Mouse (Mus musculus): ENCODE results near the gene Sco1. TPM values are rescaled to one million over a fixed set of nuclear protein-coding genes. Genes with fewer than 3 reads are reported as not detected.
"Not testable (repeated sequence)": the region's sequence is repeated elsewhere in the genome, so short reads cannot be mapped to it uniquely, and the experiment has no call there.

Sco1 gene
- polyA plus RNA-seq, 1 experiment from 2014 or later = 14.6 TPM

- WGBS = 91% methylated on average over 6 of the region's 6 CpGs
- Histone ChIP-seq H3K27me3 (peaks cover 4% of the 10 kb centered on the region), H3K9me3 (no peaks in the 10 kb centered on the region), H3K4me3 (no peak overlapping the region), H3K4me2 (no peak overlapping the region), H3K27ac (replicated peaks) (no peak overlapping the region), H3K4me1 (replicated peaks) (peaks cover 5% of the 10 kb centered on the region; the same call in 1 of the 2 replicates), H3K36me3 (no peaks in the 10 kb centered on the region), H3K9ac (no peak overlapping the region)
- no peak for ATAC-seq (ENCODE audit: low FRiP score, low read depth)
Measured at GRCm38 (mm10) chr11:67078888-67079287, 26.4 kb downstream of the Sco1 start.

GRCm38 (mm10) chr11:67079740-67080139, 27.3 kb downstream of the Sco1 start:
- no peak for ATAC-seq (ENCODE audit: low FRiP score, low read depth)
- peaks cover 12% of the 10 kb centered on the region for H3K27me3 ChIP-seq
- H3K27ac ChIP-seq (replicated peaks) = no peak overlapping the region
- 0 out of 2 replicates have a peak overlapping the region, but pooled peaks have one; percentile 11 for H3K9ac ChIP-seq
- WGBS = 45% methylated on average over 11 of the region's 11 CpGs
- H3K4me2 ChIP-seq = 0 out of 2 replicates have a peak overlapping the region, but pooled peaks have one; percentile 3
- peaks cover 10% of the 10 kb centered on the region; the same call in 1 of the 2 replicates for H3K4me1 ChIP-seq (replicated peaks)
- H3K9me3 ChIP-seq = no peaks in the 10 kb centered on the region
- no peak overlapping the region for H3K4me3 ChIP-seq
- no peaks in the 10 kb centered on the region for H3K36me3 ChIP-seq

GRCm38 (mm10) chr11:67080168-67080567, 27.7 kb downstream of the Sco1 start:
- Histone ChIP-seq H3K27ac (replicated peaks) (no peak overlapping the region), H3K9ac (0 out of 2 replicates have a peak overlapping the region, but pooled peaks have one; percentile 11), H3K27me3 (peaks cover 13% of the 10 kb centered on the region), H3K36me3 (no peaks in the 10 kb centered on the region), H3K4me3 (no peak overlapping the region), H3K9me3 (no peaks in the 10 kb centered on the region), H3K4me1 (replicated peaks) (peaks cover 10% of the 10 kb centered on the region; the same call in 1 of the 2 replicates), H3K4me2 (0 out of 2 replicates have a peak overlapping the region, but pooled peaks have one; percentile 3)
- peak; percentile 75 for ATAC-seq (ENCODE audit: low FRiP score, low read depth)
- 3% methylated on average over 3 of the region's 3 CpGs for WGBS

GRCm38 (mm10) chr11:67081125-67081649, 28.7 kb downstream of the Sco1 start:
- ATAC-seq (ENCODE audit: low FRiP score, low read depth) = no peak
- H3K9me3 ChIP-seq = no peaks in the 10 kb centered on the region
- WGBS = 10% methylated on average over 11 of the region's 11 CpGs
- peaks cover 10% of the 10 kb centered on the region; the same call in 1 of the 2 replicates for H3K4me1 ChIP-seq (replicated peaks)
- no peak overlapping the region for H3K27ac ChIP-seq (replicated peaks)
- no peaks in the 10 kb centered on the region for H3K36me3 ChIP-seq
- H3K4me2 ChIP-seq = no peak overlapping the region
- H3K4me3 ChIP-seq = no peak overlapping the region
- H3K9ac ChIP-seq = no peak overlapping the region
- H3K27me3 ChIP-seq = peaks cover 13% of the 10 kb centered on the region

GRCm38 (mm10) chr11:67082188-67082587, 29.7 kb downstream of the Sco1 start:
- H3K4me3 ChIP-seq = no peak overlapping the region
- ATAC-seq (ENCODE audit: low FRiP score, low read depth) = no peak
- H3K36me3 ChIP-seq = no peaks in the 10 kb centered on the region
- no peak overlapping the region for H3K27ac ChIP-seq (replicated peaks)
- peaks cover 13% of the 10 kb centered on the region for H3K27me3 ChIP-seq
- peaks cover 10% of the 10 kb centered on the region; the same call in 1 of the 2 replicates for H3K4me1 ChIP-seq (replicated peaks)
- no peak overlapping the region for H3K9ac ChIP-seq
- 91% methylated on average over 7 of the region's 7 CpGs for WGBS
- no peaks in the 10 kb centered on the region for H3K9me3 ChIP-seq
- no peak overlapping the region for H3K4me2 ChIP-seq

- no peak overlapping the region for H3K4me3 ChIP-seq
- ATAC-seq (ENCODE audit: low FRiP score, low read depth) = no peak
- 84% methylated on average over 13 of the region's 13 CpGs for WGBS
- no peak overlapping the region for H3K4me2 ChIP-seq
- no peak overlapping the region for H3K9ac ChIP-seq
- no peaks in the 10 kb centered on the region for H3K36me3 ChIP-seq
- H3K9me3 ChIP-seq = no peaks in the 10 kb centered on the region
- peaks cover 13% of the 10 kb centered on the region for H3K27me3 ChIP-seq
- no peak overlapping the region for H3K27ac ChIP-seq (replicated peaks)
- peaks cover 10% of the 10 kb centered on the region; the same call in 1 of the 2 replicates for H3K4me1 ChIP-seq (replicated peaks)
Measured at GRCm38 (mm10) chr11:67082793-67083192, 30.3 kb downstream of the Sco1 start.

- no peak for ATAC-seq (ENCODE audit: low FRiP score, low read depth)
- Histone ChIP-seq H3K4me2 (no peak overlapping the region), H3K9ac (no peak overlapping the region), H3K27me3 (peaks cover 13% of the 10 kb centered on the region), H3K36me3 (no peaks in the 10 kb centered on the region), H3K4me3 (no peak overlapping the region), H3K27ac (replicated peaks) (no peak overlapping the region), H3K4me1 (replicated peaks) (peaks cover 10% of the 10 kb centered on the region; the same call in 1 of the 2 replicates), H3K9me3 (no peaks in the 10 kb centered on the region)
- 70% methylated on average over 6 of the region's 6 CpGs for WGBS
Measured at GRCm38 (mm10) chr11:67083239-67083638, 30.8 kb downstream of the Sco1 start.

GRCm38 (mm10) chr11:67083712-67084340, 31.4 kb downstream of the Sco1 start:
- 42% methylated on average over 32 of the region's 32 CpGs for WGBS
- no peak overlapping the region for H3K4me2 ChIP-seq
- ATAC-seq (ENCODE audit: low FRiP score, low read depth) = no peak

GRCm38 (mm10) chr11:67085489-67085888, 33.0 kb downstream of the Sco1 start:
- Histone ChIP-seq H3K36me3 (no peaks in the 10 kb centered on the region), H3K9ac (no peak overlapping the region), H3K4me3 (no peak overlapping the region), H3K27me3 (peaks cover 13% of the 10 kb centered on the region), H3K9me3 (no peaks in the 10 kb centered on the region), H3K4me2 (no peak overlapping the region), H3K4me1 (replicated peaks) (0 out of 2 replicates have a peak, but pooled peaks cover 5% of the 10 kb centered on the region), H3K27ac (replicated peaks) (no peak overlapping the region)
- no peak for ATAC-seq (ENCODE audit: low FRiP score, low read depth)
- WGBS = 4% methylated on average over 6 of the region's 6 CpGs

More at GRCm38 (mm10) chr11:67083712-67084340, 31.4 kb downstream of the Sco1 start:
- Histone ChIP-seq H3K9ac (no peak overlapping the region), H3K9me3 (no peaks in the 10 kb centered on the region), H3K27me3 (peaks cover 13% of the 10 kb centered on the region), H3K4me3 (no peak overlapping the region), H3K36me3 (no peaks in the 10 kb centered on the region), H3K4me1 (replicated peaks) (peaks cover 10% of the 10 kb centered on the region; the same call in 1 of the 2 replicates), H3K27ac (replicated peaks) (no peak overlapping the region)

GRCm38 (mm10) chr11:67086467-67087164, 34.1 kb downstream of the Sco1 start:
- H3K4me2 ChIP-seq = no peak overlapping the region
- 53% methylated on average over 9 of the region's 9 CpGs for WGBS
- no peak overlapping the region for H3K27ac ChIP-seq (replicated peaks)
- no peaks in the 10 kb centered on the region for H3K36me3 ChIP-seq
- H3K4me1 ChIP-seq (replicated peaks) = 0 out of 2 replicates have a peak, but pooled peaks cover 5% of the 10 kb centered on the region
- H3K9me3 ChIP-seq = no peaks in the 10 kb centered on the region
- ATAC-seq (ENCODE audit: low FRiP score, low read depth) = no peak
- peaks cover 13% of the 10 kb centered on the region for H3K27me3 ChIP-seq
- no peak overlapping the region for H3K9ac ChIP-seq
- H3K4me3 ChIP-seq = no peak overlapping the region

GRCm38 (mm10) chr11:67087225-67087624, 34.8 kb downstream of the Sco1 start:
- H3K4me1 ChIP-seq (replicated peaks) = 0 out of 2 replicates have a peak, but pooled peaks cover 5% of the 10 kb centered on the region
- H3K4me2 ChIP-seq = no peak overlapping the region
- H3K27me3 ChIP-seq = peaks cover 13% of the 10 kb centered on the region
- no peak overlapping the region for H3K9ac ChIP-seq
- ATAC-seq (ENCODE audit: low FRiP score, low read depth) = no peak
- H3K4me3 ChIP-seq = no peak overlapping the region
- H3K9me3 ChIP-seq = no peaks in the 10 kb centered on the region
- 90% methylated on average over 12 of the region's 12 CpGs for WGBS
- H3K27ac ChIP-seq (replicated peaks) = no peak overlapping the region
- no peaks in the 10 kb centered on the region for H3K36me3 ChIP-seq

- not testable (repeated sequence) for H3K27me3 ChIP-seq; H3K9ac ChIP-seq; ATAC-seq (ENCODE audit: low FRiP score, low read depth); H3K27ac ChIP-seq (replicated peaks); H3K4me3 ChIP-seq; H3K36me3 ChIP-seq; H3K9me3 ChIP-seq; H3K4me2 ChIP-seq; H3K4me1 ChIP-seq (replicated peaks)
- 90% methylated on average over 12 of the region's 12 CpGs for WGBS
Measured at GRCm38 (mm10) chr11:67092354-67092753, 39.9 kb downstream of the Sco1 start.

All from hindbrain, embryonic 15.5 days (tissue).